Mouse (Mus musculus) macrophage (primary cell): ENCODE data around the gene Cabp2. TPM values are rescaled to one million over a fixed set of nuclear protein-coding genes. Genes with fewer than 3 reads are reported as not detected.

Experiments
- polyA plus RNA-seq: library from polyadenylated mRNA; stranded (reverse); fragments of 250-400 nt; gene quantifications from 3 replicates; pipeline ENCODE4 v1.2.4, GENCODE M21; 2018; ENCODE audit warnings: inconsistent platforms

The Cabp2 gene
- polyA plus RNA-seq, 1 experiment from 2014 or later: not detected

Other genes with a start within 250 kb of the Cabp2 start
- gene Chka, start 229.8 kb upstream of the Cabp2 start, polyA plus RNA-seq: 11.1 to 17.8 TPM (median 15.8 TPM) in 3 replicates
- 359 to 665 TPM (median 410 TPM) in 3 replicates for gene Tcirg1, start 174.4 kb upstream of the Cabp2 start, polyA plus RNA-seq
- gene Ndufs8, start 168.8 kb upstream of the Cabp2 start, polyA plus RNA-seq: 65.9 to 103 TPM (median 95.7 TPM) in 3 replicates
- gene Aldh3b1, start 151.8 kb upstream of the Cabp2 start, polyA plus RNA-seq: 57.7 to 77.8 TPM (median 67.9 TPM) in 3 replicates
- 421 to 814 TPM (median 651 TPM) in 3 replicates for gene Unc93b1, start 146.4 kb upstream of the Cabp2 start, polyA plus RNA-seq
- gene Aldh3b3, start 122.9 kb upstream of the Cabp2 start, polyA plus RNA-seq: not detected in 3 replicates
- gene Aldh3b2, start 109.2 kb upstream of the Cabp2 start, polyA plus RNA-seq: not detected in 3 replicates
- 0.47 to 0.60 TPM (median 0.47 TPM) in 3 replicates for gene Acy3, start 95.0 kb upstream of the Cabp2 start, polyA plus RNA-seq
- not detected in 3 replicates for gene Tbx10, start 88.8 kb upstream of the Cabp2 start, polyA plus RNA-seq
- 6.9 to 10.7 TPM (median 7.0 TPM) in 3 replicates for gene Nudt8, start 81.0 kb upstream of the Cabp2 start, polyA plus RNA-seq
- gene Gm49405, start 81.0 kb upstream of the Cabp2 start, polyA plus RNA-seq: 0.07 to 0.19 TPM (median 0.13 TPM) in 3 replicates
- gene Doc2g, start 78.3 kb upstream of the Cabp2 start, polyA plus RNA-seq: 0.20 to 0.33 TPM in 2 of 3 replicates, not detected in the other
- gene Ndufv1, start 68.8 kb upstream of the Cabp2 start, polyA plus RNA-seq: 35.8 to 43.3 TPM (median 39.0 TPM) in 3 replicates
- gene Gstp1, start 43.6 kb upstream of the Cabp2 start, polyA plus RNA-seq: 6.2 to 20.1 TPM (median 8.6 TPM) in 3 replicates
- not detected in 3 replicates for gene Gstp2, start 35.6 kb upstream of the Cabp2 start, polyA plus RNA-seq
- gene Gstp3, start 22.0 kb upstream of the Cabp2 start, polyA plus RNA-seq: not detected in 3 replicates
- 16.7 to 37.3 TPM (median 23.1 TPM) in 3 replicates for gene Cdk2ap2, start 15.6 kb downstream of the Cabp2 start, polyA plus RNA-seq
- gene Pitpnm1, start 18.4 kb downstream of the Cabp2 start, polyA plus RNA-seq: 12.8 to 30.4 TPM (median 14.2 TPM) in 3 replicates
- 80.9 to 169 TPM (median 84.6 TPM) in 3 replicates for gene Aip, start 44.3 kb downstream of the Cabp2 start, polyA plus RNA-seq
- gene Gpr152, start 58.2 kb downstream of the Cabp2 start, polyA plus RNA-seq: not detected in 3 replicates
- not detected in 3 replicates for gene Cabp4, start 62.5 kb downstream of the Cabp2 start, polyA plus RNA-seq
- gene Coro1b, start 67.0 kb downstream of the Cabp2 start, polyA plus RNA-seq: 252 to 368 TPM (median 357 TPM) in 3 replicates
- 0.28 to 0.53 TPM (median 0.41 TPM) in 3 replicates for gene Ptprcap, start 72.0 kb downstream of the Cabp2 start, polyA plus RNA-seq
- 13.6 to 29.6 TPM (median 18.4 TPM) in 3 replicates for gene Rps6kb2, start 81.8 kb downstream of the Cabp2 start, polyA plus RNA-seq
- 0.62 to 1.00 TPM (median 0.77 TPM) in 3 replicates for gene Carns1, start 93.9 kb downstream of the Cabp2 start, polyA plus RNA-seq
- gene Tbc1d10c, start 109.7 kb downstream of the Cabp2 start, polyA plus RNA-seq: 0.25 to 0.60 TPM (median 0.41 TPM) in 3 replicates
- gene Ppp1ca, start 110.5 kb downstream of the Cabp2 start, polyA plus RNA-seq: 375 to 413 TPM (median 395 TPM) in 3 replicates
- 16.0 to 22.9 TPM (median 16.7 TPM) in 3 replicates for gene Rad9a, start 120.1 kb downstream of the Cabp2 start, polyA plus RNA-seq
- 0.10 to 0.21 TPM (median 0.17 TPM) in 3 replicates for gene Clcf1, start 132.7 kb downstream of the Cabp2 start, polyA plus RNA-seq
- not detected in 3 replicates for gene AC109138.7, start 132.8 kb downstream of the Cabp2 start, polyA plus RNA-seq
- 33.8 to 76.3 TPM (median 47.8 TPM) in 3 replicates for gene Pold4, start 150.3 kb downstream of the Cabp2 start, polyA plus RNA-seq
- gene Ssh3, start 187.6 kb downstream of the Cabp2 start, polyA plus RNA-seq: 32.6 to 83.1 TPM (median 36.6 TPM) in 3 replicates
- gene Ankrd13d, start 201.6 kb downstream of the Cabp2 start, polyA plus RNA-seq: 3.2 to 8.1 TPM (median 5.6 TPM) in 3 replicates
- 131 to 143 TPM (median 139 TPM) in 3 replicates for gene Grk2, start 224.6 kb downstream of the Cabp2 start, polyA plus RNA-seq